ENCODE assay signal across 12 mouse cellular contexts in the genomic region with DNA sequence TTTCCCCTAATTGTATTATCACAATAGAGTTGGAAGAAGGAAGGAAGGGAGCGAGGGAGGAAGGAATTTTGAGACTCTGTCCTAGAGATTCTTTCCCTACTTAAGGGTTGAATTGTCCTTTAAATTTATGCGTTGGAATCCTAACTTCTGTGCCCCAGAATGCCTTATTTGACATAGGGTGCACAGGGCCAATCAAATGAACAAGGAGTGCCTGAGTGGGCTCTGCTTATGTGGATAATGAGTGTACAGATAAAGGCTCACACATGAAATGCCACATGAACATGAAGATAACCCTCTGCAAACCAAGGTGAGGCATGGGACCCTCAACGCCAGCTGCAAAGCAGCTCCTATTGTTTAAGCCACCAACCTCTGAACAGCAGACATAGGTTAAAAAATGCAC. TPM values are rescaled to one million over a fixed set of nuclear protein-coding genes. Genes with fewer than 3 reads are reported as not detected.
A peak's percentile ranks its signal among the peaks of the same experiment; 100 is the strongest.
DNase-seq lines count a peak whose midpoint lies in the region; ATAC-seq and TF ChIP-seq lines count a peak whose summit lies in the region.
"Had no signal": no experiment of that assay in that cellular context is flagged by ENCODE, and none has a peak within 500 bp of the region (broad histone marks: within the 10 kb centered on the region; RNA-seq: fewer than 3 reads in every experiment).

No protein-coding gene starts in this region.

- 33% methylated on average over 3 of the region's 3 CpGs for WGBS in hindbrain, embryonic 12.5 days
- WGBS in hindbrain, embryonic 11.5 days = 36% methylated on average over 3 of the region's 3 CpGs
- 10% methylated on average over 3 of the region's 3 CpGs for WGBS in forebrain, embryonic 12.5 days
- WGBS in liver, postnatal 0 days (ENCODE audit: insufficient replicate concordance) = 30% methylated on average over 3 of the region's 3 CpGs

- TF ChIP-seq CTCF in brain, embryonic 14.5 days (IDR thresholded peaks at IDR 0.05; ENCODE audit: borderline replicate concordance, extremely low read depth, insufficient read depth, insufficient read length) = no peak
- TF ChIP-seq CTCF in liver, postnatal 0 days (IDR thresholded peaks at IDR 0.05; ENCODE audit: low read depth) = no peak

- peak; percentile 66; the same call in 1 of the 2 replicates for TF ChIP-seq EP300 in liver, postnatal 0 days (IDR thresholded peaks at IDR 0.05; ENCODE audit: low read depth)

- no peak overlapping the region for H3K9ac ChIP-seq in hindbrain, embryonic 12.5 days
- H3K9ac ChIP-seq in hindbrain, embryonic 11.5 days (ENCODE audit: low read depth, low read length) = no peak overlapping the region
- no peak overlapping the region for H3K9ac ChIP-seq in forebrain, embryonic 12.5 days
- no peak overlapping the region for H3K9ac ChIP-seq in liver, postnatal 0 days (replicated peaks)

- no peaks in the 10 kb centered on the region for H3K36me3 ChIP-seq in hindbrain, embryonic 12.5 days
- no peaks in the 10 kb centered on the region for H3K36me3 ChIP-seq in hindbrain, embryonic 11.5 days (ENCODE audit: control insufficient read depth, insufficient read depth, low read length)
- H3K36me3 ChIP-seq in forebrain, embryonic 12.5 days (replicated peaks) = no peaks in the 10 kb centered on the region
- no peaks in the 10 kb centered on the region for H3K36me3 ChIP-seq in liver, postnatal 0 days (replicated peaks; ENCODE audit: insufficient read depth, low read length)

- peaks cover 7% of the 10 kb centered on the region for H3K9me3 ChIP-seq in hindbrain, embryonic 12.5 days (replicated peaks)
- no peaks in the 10 kb centered on the region for H3K9me3 ChIP-seq in hindbrain, embryonic 11.5 days (ENCODE audit: control insufficient read depth, low read length)
- peaks cover 5% of the 10 kb centered on the region; the same call in 1 of the 2 replicates for H3K9me3 ChIP-seq in forebrain, embryonic 12.5 days
- H3K9me3 ChIP-seq in liver, postnatal 0 days (ENCODE audit: low read length) = peaks cover 5% of the 10 kb centered on the region

- H3K27me3 ChIP-seq in hindbrain, embryonic 12.5 days = no peaks in the 10 kb centered on the region
- H3K27me3 ChIP-seq in hindbrain, embryonic 11.5 days (ENCODE audit: control insufficient read depth, insufficient read depth, low read length) = no peaks in the 10 kb centered on the region
- H3K27me3 ChIP-seq in forebrain, embryonic 12.5 days = no peaks in the 10 kb centered on the region
- no peaks in the 10 kb centered on the region for H3K27me3 ChIP-seq in liver, postnatal 0 days (ENCODE audit: insufficient read depth, low read length)

- H3K27ac ChIP-seq in hindbrain, embryonic 12.5 days = 0 out of 2 replicates have a peak overlapping the region, but pooled peaks have one; percentile 5
- H3K27ac ChIP-seq in hindbrain, embryonic 11.5 days (ENCODE audit: low read depth, low read length) = no peak overlapping the region
- H3K27ac ChIP-seq in forebrain, embryonic 12.5 days = peak overlapping the region; percentile 42; the same call in 1 of the 2 replicates
- H3K27ac ChIP-seq in liver, postnatal 0 days (ENCODE audit: low read depth) = no peak overlapping the region

- H3K4me3 ChIP-seq in hindbrain, embryonic 12.5 days = no peak overlapping the region
- H3K4me3 ChIP-seq in hindbrain, embryonic 11.5 days (ENCODE audit: low read depth, low read length) = no peak overlapping the region
- no peak overlapping the region for H3K4me3 ChIP-seq in forebrain, embryonic 12.5 days (replicated peaks)
- no peak overlapping the region for H3K4me3 ChIP-seq in liver, postnatal 0 days (ENCODE audit: low read depth, low read length)

- peaks cover 16% of the 10 kb centered on the region for H3K4me1 ChIP-seq in hindbrain, embryonic 12.5 days
- H3K4me1 ChIP-seq in hindbrain, embryonic 11.5 days (replicated peaks; ENCODE audit: control insufficient read depth, insufficient read depth, low read length) = no peaks in the 10 kb centered on the region
- peaks cover 19% of the 10 kb centered on the region for H3K4me1 ChIP-seq in forebrain, embryonic 12.5 days
- peaks cover 20% of the 10 kb centered on the region for H3K4me1 ChIP-seq in liver, postnatal 0 days (ENCODE audit: insufficient read depth)

- no peak for ATAC-seq in hindbrain, embryonic 12.5 days (ENCODE audit: low FRiP score)
- no peak for ATAC-seq in hindbrain, embryonic 11.5 days (ENCODE audit: low FRiP score)
- ATAC-seq in forebrain, embryonic 12.5 days (ENCODE audit: low FRiP score) = no peak
- ATAC-seq in liver, postnatal 0 days = no peak
- ATAC-seq: activated CD4-positive, CD25-positive, alpha-beta regulatory T cell, adult 4 months; inflammation-experienced regulatory T-cells, adult 6 months had no signal

- H3K4me2 ChIP-seq in hindbrain, embryonic 12.5 days (replicated peaks) = peak overlapping the region; percentile 35
- H3K4me2 ChIP-seq in hindbrain, embryonic 11.5 days (replicated peaks; ENCODE audit: low read depth, low read length) = no peak overlapping the region
- H3K4me2 ChIP-seq in forebrain, embryonic 12.5 days = peak overlapping the region; percentile 43
- H3K4me2 ChIP-seq in liver, postnatal 0 days (ENCODE audit: low read depth, low read length) = peak overlapping the region; percentile 0; the same call in 1 of the 2 replicates

- TF ChIP-seq POLR2A in brain, embryonic 14.5 days (IDR thresholded peaks at IDR 0.05; ENCODE audit: borderline replicate concordance, extremely low read depth, insufficient read depth, insufficient read length, poor library complexity, severe bottlenecking) = no peak

- DNase-seq in hindbrain, embryonic 11.5 days (ENCODE audit: low spot score) = no peak
- DNase-seq in brain, embryonic 14.5 days (ENCODE audit: low read depth) = peak; percentile 10
- DNase-seq in liver, postnatal 0 days = no peak
- no peak for DNase-seq in adrenal gland, adult 18-20 months (ENCODE audit: low spot score in 2 of 2)
- DNase-seq in adrenal gland, postnatal 14 days = no peak
- no peak for DNase-seq in lung, postnatal 10 days
- DNase-seq: cerebellum, adult 9-10 months; thymus, postnatal 25 days had no signal

RNA-seq across cellular contexts. Expression of a gene that starts 2.6 kb away (rescaled TPM):
- polyA plus RNA-seq in hindbrain, embryonic 12.5 days (2016; fragmentation: Nextera tagmentation; extraction: Ambion mirVana) = not detected in 2 replicates
- polyA plus RNA-seq in hindbrain, embryonic 11.5 days (2014; fragmentation: Nextera tagmentation; extraction: Ambion mirVana) = not detected in 2 replicates
- 0.15 and 0.16 TPM in 2 replicates for polyA plus RNA-seq in brain, embryonic 14.5 days (2012; rRNA removed)
- 0.15 and 0.21 TPM in 2 replicates for polyA plus RNA-seq in forebrain, embryonic 12.5 days (2016; fragmentation: Nextera tagmentation; extraction: Ambion mirVana)
- 1.3 and 1.5 TPM in 2 replicates for polyA plus RNA-seq in liver, postnatal 0 days (2015; fragmentation: Nextera tagmentation; extraction: Ambion mirVana)
- 1 to 10 TPM in 1 of 2 experiments, under 1 TPM in 1; 0.89 to 3.0 TPM for total RNA-seq in adrenal gland, adult 18-20 months (2021)
- total RNA-seq in adrenal gland, postnatal 14 days (2021) = 0.52 and 0.86 TPM in 2 replicates
- polyA plus RNA-seq: activated CD4-positive, CD25-positive, alpha-beta regulatory T cell, adult 4 months; inflammation-experienced regulatory T-cells, adult 6 months had no signal

Comparison
In these comparisons a context has a peak if more than half of its experiments do, and no peak if none do; other contexts are left out.
1. H3K27ac ChIP-seq: peak in hindbrain, embryonic 12.5 days (single experiment) and forebrain, embryonic 12.5 days (single experiment); none in hindbrain, embryonic 11.5 days (single experiment) and liver, postnatal 0 days (single experiment).